ENCODE assay signal across 8 mouse cellular contexts in genomic region chr8:123518667-123519066, GRCm38 (mm10). TPM values are rescaled to one million over a fixed set of nuclear protein-coding genes. Genes with fewer than 3 reads are reported as not detected.
DNase-seq lines count a peak whose midpoint lies in the region; ATAC-seq and TF ChIP-seq lines count a peak whose summit lies in the region.

Gene Gas8, plus strand, starts transcription at chr8:123518834.

- peaks cover 27% of the 10 kb centered on the region; the same call in 1 of the 2 replicates for H3K36me3 ChIP-seq in embryonic facial prominence, embryonic 14.5 days (ENCODE audit: control insufficient read depth, insufficient read depth, low read length)
- peaks cover 26% of the 10 kb centered on the region for H3K36me3 ChIP-seq in limb, embryonic 14.5 days (ENCODE audit: control insufficient read depth, insufficient read depth, low read length)
- peaks cover 15% of the 10 kb centered on the region for H3K36me3 ChIP-seq in midbrain, postnatal 0 days (ENCODE audit: insufficient read depth, low read length)

- H3K27me3 ChIP-seq in embryonic facial prominence, embryonic 14.5 days (replicated peaks; ENCODE audit: control insufficient read depth, insufficient read depth, low read length): peaks cover 9% of the 10 kb centered on the region
- H3K27me3 ChIP-seq in limb, embryonic 14.5 days (ENCODE audit: control insufficient read depth, insufficient read depth, low read length): peaks cover 9% of the 10 kb centered on the region
- no peaks in the 10 kb centered on the region for H3K27me3 ChIP-seq in midbrain, postnatal 0 days (ENCODE audit: insufficient read depth, low read length)

- H3K4me2 ChIP-seq in embryonic facial prominence, embryonic 14.5 days (ENCODE audit: low read depth, low read length): peak within 1 kb of the TSS; percentile 86
- peak within 1 kb of the TSS; percentile 86 for H3K4me2 ChIP-seq in limb, embryonic 14.5 days (replicated peaks; ENCODE audit: low read depth, low read length, severe bottlenecking)
- peak within 1 kb of the TSS; percentile 88 for H3K4me2 ChIP-seq in midbrain, postnatal 0 days (ENCODE audit: low read depth, low read length, poor library complexity, severe bottlenecking)

- DNase-seq in 3T3-L1 (ENCODE audit: low read depth, low spot score): peak; percentile 95
- peak; percentile 49 to 63 for DNase-seq in adrenal gland, postnatal 4 days (ENCODE audit: low spot score in 2 of 2)
- peak; percentile 97 for DNase-seq in embryonic facial prominence, embryonic 14.5 days (ENCODE audit: low spot score)
- DNase-seq in heart, adult 8-10 months (ENCODE audit: low spot score): peak; percentile 87
- DNase-seq in kidney, adult 9 months: peak; percentile 94
- DNase-seq in limb, embryonic 14.5 days (ENCODE audit: low spot score): peak; percentile 98
- DNase-seq in midbrain, postnatal 0 days (ENCODE audit: low spot score): peak; percentile 98
- peak; percentile 33 to 63 for DNase-seq in spleen, postnatal 14 days (ENCODE audit: low spot score in 2 of 2)

- peaks cover 22% of the 10 kb centered on the region for H3K4me1 ChIP-seq in embryonic facial prominence, embryonic 14.5 days (ENCODE audit: control insufficient read depth, insufficient read depth, low read length)
- H3K4me1 ChIP-seq in limb, embryonic 14.5 days (ENCODE audit: control insufficient read depth, insufficient read depth, low read length): peaks cover 10% of the 10 kb centered on the region
- peaks cover 7% of the 10 kb centered on the region for H3K4me1 ChIP-seq in midbrain, postnatal 0 days (ENCODE audit: insufficient read depth, low read length)

- TF ChIP-seq CTCF in midbrain, postnatal 0 days (IDR thresholded peaks at IDR 0.05): peak; percentile 39

- ATAC-seq in embryonic facial prominence, embryonic 14.5 days (ENCODE audit: low read depth): peak; percentile 93
- ATAC-seq in limb, embryonic 14.5 days (ENCODE audit: low FRiP score, low read depth): peak; percentile 91
- ATAC-seq in midbrain, postnatal 0 days (ENCODE audit: low FRiP score): peak; percentile 92

- H3K4me3 ChIP-seq in embryonic facial prominence, embryonic 14.5 days (ENCODE audit: low read depth, low read length): peak within 1 kb of the TSS; percentile 60
- H3K4me3 ChIP-seq in limb, embryonic 14.5 days (replicated peaks; ENCODE audit: low read length): peak within 1 kb of the TSS; percentile 50
- peak within 1 kb of the TSS; percentile 77 for H3K4me3 ChIP-seq in midbrain, postnatal 0 days (ENCODE audit: low read depth, low read length)

- no peak within 1 kb of the TSS for H3K27ac ChIP-seq in embryonic facial prominence, embryonic 14.5 days (replicated peaks; ENCODE audit: low read depth, low read length)
- no peak within 1 kb of the TSS for H3K27ac ChIP-seq in limb, embryonic 14.5 days (replicated peaks; ENCODE audit: low read depth, low read length)
- H3K27ac ChIP-seq in midbrain, postnatal 0 days (ENCODE audit: low read depth, low read length): 0 out of 2 replicates have a peak within 1 kb of the TSS, but pooled peaks have one; percentile 59

- no peaks in the 10 kb centered on the region for H3K9me3 ChIP-seq in embryonic facial prominence, embryonic 14.5 days (ENCODE audit: control insufficient read depth, low read length)
- H3K9me3 ChIP-seq in limb, embryonic 14.5 days (ENCODE audit: control insufficient read depth, low read length): no peaks in the 10 kb centered on the region
- no peaks in the 10 kb centered on the region for H3K9me3 ChIP-seq in midbrain, postnatal 0 days (ENCODE audit: low read length)

- peak within 1 kb of the TSS; percentile 84 for H3K9ac ChIP-seq in embryonic facial prominence, embryonic 14.5 days (ENCODE audit: low read depth, low read length)
- H3K9ac ChIP-seq in limb, embryonic 14.5 days (ENCODE audit: low read depth, low read length, severe bottlenecking): peak within 1 kb of the TSS; percentile 73
- H3K9ac ChIP-seq in midbrain, postnatal 0 days (replicated peaks; ENCODE audit: low read length, poor library complexity, severe bottlenecking): peak within 1 kb of the TSS; percentile 78

- WGBS in embryonic facial prominence, embryonic 14.5 days: under 1% methylated on average over 20 of the region's 20 CpGs
- WGBS in limb, embryonic 14.5 days: under 1% methylated on average over 20 of the region's 20 CpGs
- 0% methylated on average over 20 of the region's 20 CpGs for WGBS in midbrain, postnatal 0 days

- TF ChIP-seq POLR2A in limb, embryonic 14.5 days (IDR thresholded peaks at IDR 0.05; ENCODE audit: borderline replicate concordance, extremely low read depth, insufficient read depth, insufficient read length): no peak

RNA-seq across cellular contexts. Expression of gene Gas8, which starts in this region (rescaled TPM):
- 10 to 100 TPM; 18.6 to 23.3 TPM for total RNA-seq in adrenal gland, postnatal 4 days (2021)
- 27.1 and 30.7 TPM in 2 replicates for polyA plus RNA-seq in embryonic facial prominence, embryonic 14.5 days (2014; fragmentation: Nextera tagmentation; extraction: Ambion mirVana)
- 1 to 10 TPM; 2.9 to 5.6 (median 4.0) TPM for total RNA-seq in heart, adult 8-10 months (2022)
- polyA plus RNA-seq in limb, embryonic 14.5 days (2012; rRNA removed): 19.6 and 34.0 TPM in 2 replicates
- 30.9 and 36.4 TPM in 2 replicates for polyA plus RNA-seq in limb, embryonic 14.5 days (2014; fragmentation: Nextera tagmentation; extraction: Ambion mirVana)
- total RNA-seq in midbrain, postnatal 0 days (2014; rRNA removed): 21.4 and 28.8 TPM in 2 replicates
- polyA plus RNA-seq in midbrain, postnatal 0 days (2015; fragmentation: Nextera tagmentation; extraction: Ambion mirVana): 42.8 and 43.9 TPM in 2 replicates

Comparison
In these comparisons a context has a peak if more than half of its experiments do, and no peak if none do; other contexts are left out.
1. DNase-seq: peak in every context shown above with its lines; median percentile 98 in limb, embryonic 14.5 days; 98 in midbrain, postnatal 0 days; 97 in embryonic facial prominence, embryonic 14.5 days; 95 in 3T3-L1; 94 in kidney, adult 9 months; 87 in heart, adult 8-10 months; 56 in adrenal gland, postnatal 4 days; 48 in spleen, postnatal 14 days.